Mouse (Mus musculus): ENCODE data around the gene H2-M11. TPM values are rescaled to one million over a fixed set of nuclear protein-coding genes. Genes with fewer than 3 reads are reported as not detected.

H2-M11 gene
- not detected in 2 replicates for polyA plus RNA-seq (2012; rRNA removed)

DNA sequence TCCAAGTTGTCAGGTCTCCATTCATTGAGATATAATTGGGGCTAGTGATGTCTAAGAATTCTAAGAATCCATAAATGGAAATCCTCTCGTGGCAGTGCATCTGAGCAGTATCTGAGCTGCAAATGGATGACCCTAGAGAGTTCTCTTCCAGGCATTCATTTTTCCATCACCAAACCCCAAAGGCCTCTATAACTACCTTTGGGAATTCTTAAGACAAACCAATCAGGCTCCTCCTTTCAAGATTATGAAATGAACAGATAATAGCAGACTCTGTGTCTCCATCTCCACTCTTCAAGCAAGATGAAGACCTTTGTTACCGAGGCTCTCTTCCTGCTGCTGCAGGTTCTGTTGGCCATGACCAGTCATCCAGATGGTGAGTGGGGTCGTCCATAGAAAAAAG is at the start of gene H2-M11:
TSS of gene H2-M11 (plus strand) at position 301 of the 400 bp plus-strand sequence.
- no peak for DNase-seq (ENCODE audit: low read depth)

DNA sequence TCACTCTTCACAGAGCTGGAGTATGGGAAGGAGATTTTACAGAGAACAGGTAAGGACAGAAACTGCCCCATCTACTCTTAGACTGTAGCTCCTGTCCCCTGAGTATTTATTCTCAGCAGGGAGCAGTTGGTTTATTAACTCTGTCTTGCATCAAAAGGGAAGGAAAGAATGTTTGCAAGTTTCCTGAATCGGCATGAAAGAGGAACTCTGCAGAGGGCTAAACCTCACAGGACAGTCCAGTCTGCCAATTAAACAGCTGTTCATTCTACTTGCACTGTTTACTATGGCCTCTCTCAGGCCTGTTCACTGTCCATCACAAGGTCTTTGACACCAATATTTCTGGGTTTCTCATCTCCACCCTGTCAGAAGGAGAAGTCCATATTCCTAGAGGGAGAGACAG is 46.4 kb upstream of the H2-M11 start:
- DNase-seq (ENCODE audit: low read depth): no peak

DNA sequence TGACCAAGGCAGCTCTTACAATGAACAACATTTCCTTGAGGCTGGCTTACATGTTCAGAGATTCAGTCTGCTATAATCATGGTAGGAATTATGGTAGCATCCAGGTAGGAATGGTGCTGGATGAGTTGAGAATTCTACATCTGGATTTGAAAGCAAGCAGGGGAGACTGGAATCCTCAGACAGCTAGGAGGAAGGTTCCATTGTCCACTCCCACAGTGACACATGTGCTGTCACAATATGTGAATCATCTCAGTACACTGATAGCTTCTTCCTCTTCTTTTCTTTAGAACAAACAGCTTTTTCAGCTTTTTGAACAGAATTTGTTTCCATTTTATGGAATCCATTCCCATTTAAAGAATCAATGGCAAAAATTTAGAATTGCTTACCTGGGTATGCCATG is 43.0 kb upstream of the H2-M11 start:
- no peak for DNase-seq (ENCODE audit: low read depth)

Other genes with a start within 250 kb of the H2-M11 start
- gene H2-M10.1, start 220.9 kb upstream of the H2-M11 start, polyA plus RNA-seq (2012; rRNA removed): not detected in 2 replicates
- gene H2-M10.3, start 178.7 kb upstream of the H2-M11 start, polyA plus RNA-seq (2012; rRNA removed): not detected in 2 replicates
- gene H2-M10.4, start 84.7 kb upstream of the H2-M11 start, polyA plus RNA-seq (2012; rRNA removed): not detected in 2 replicates
- 0.29 and 0.45 TPM in 2 replicates for gene H2-M9, start 95.6 kb downstream of the H2-M11 start, polyA plus RNA-seq (2012; rRNA removed)
- not detected in 2 replicates for gene H2-M1, start 125.1 kb downstream of the H2-M11 start, polyA plus RNA-seq (2012; rRNA removed)
- gene H2-M10.5, start 225.8 kb downstream of the H2-M11 start, polyA plus RNA-seq (2012; rRNA removed): not detected in 2 replicates

Measured in gonadal fat pad, adult 2 months (tissue).